ENCODE assay signal across 16 mouse cellular contexts in genomic region chr4:124781361-124781760, GRCm38 (mm10).
"Had no signal": no experiment of that assay in that cellular context is flagged by ENCODE, and none has a peak within 500 bp of the region (broad histone marks: within the 10 kb centered on the region; RNA-seq: fewer than 3 reads in every experiment).

No protein-coding gene starts in this region.

- H3K9me3 ChIP-seq: liver, embryonic 13.5 days; midbrain, embryonic 12.5 days; midbrain, embryonic 15.5 days; neural tube, embryonic 12.5 days; neural tube, embryonic 15.5 days; stomach, embryonic 15.5 days had no signal

- H3K27ac ChIP-seq: left cerebral cortex, adult 2 months; liver, embryonic 13.5 days; macrophage; midbrain, embryonic 12.5 days; midbrain, embryonic 15.5 days; neural tube, embryonic 12.5 days; neural tube, embryonic 15.5 days; stomach, embryonic 15.5 days had no signal

- DNase-seq: kidney, postnatal 10 days; kidney, postnatal 36 days; layer of hippocampus, postnatal 36 days; liver, embryonic 13.5 days; lung, adult 2 months; lung, postnatal 14 days; right cerebral cortex, postnatal 25 days; spleen, adult 18-20 months; thymus, postnatal 25 days had no signal

- H3K4me1 ChIP-seq: midbrain, embryonic 12.5 days; midbrain, embryonic 15.5 days; neural tube, embryonic 12.5 days; neural tube, embryonic 15.5 days; stomach, embryonic 15.5 days had no signal

- H3K9ac ChIP-seq: liver, embryonic 13.5 days; midbrain, embryonic 12.5 days; midbrain, embryonic 15.5 days; neural tube, embryonic 12.5 days; neural tube, embryonic 15.5 days; stomach, embryonic 15.5 days had no signal

- H3K4me3 ChIP-seq: left cerebral cortex, adult 2 months; liver, embryonic 13.5 days; midbrain, embryonic 12.5 days; midbrain, embryonic 15.5 days; neural tube, embryonic 12.5 days; neural tube, embryonic 15.5 days; stomach, embryonic 15.5 days had no signal

- H3K27me3 ChIP-seq: liver, embryonic 13.5 days; midbrain, embryonic 12.5 days; midbrain, embryonic 15.5 days; neural tube, embryonic 12.5 days; neural tube, embryonic 15.5 days; stomach, embryonic 15.5 days had no signal

- H3K4me2 ChIP-seq: liver, embryonic 13.5 days; midbrain, embryonic 12.5 days; midbrain, embryonic 15.5 days; neural tube, embryonic 12.5 days; neural tube, embryonic 15.5 days; stomach, embryonic 15.5 days had no signal

- ATAC-seq: midbrain, embryonic 15.5 days had no signal
